Mouse (Mus musculus) myocyte (in vitro differentiated cells): ENCODE measurements around the gene Tbx15. TPM values are rescaled to one million over a fixed set of nuclear protein-coding genes. Genes with fewer than 3 reads are reported as not detected.
A peak's percentile ranks its signal among the peaks of the same experiment; 100 is the strongest.

Experiments
- H3K27me3 ChIP-seq: one replicate; pipeline ENCODE4 v1.6.1; 2011; ENCODE audit not compliant: control insufficient read depth, insufficient read depth, insufficient read length
- H3K36me3 ChIP-seq: one replicate; pipeline ENCODE4 v1.6.1; 2011; ENCODE audit not compliant: control insufficient read depth, insufficient read depth
- H3K4me2 ChIP-seq: one replicate; pipeline ENCODE4 v1.6.1; 2011; ENCODE audit warnings: low read depth, control low read depth
- H3K4me3 ChIP-seq: one replicate; pipeline ENCODE4 v1.5.1; 2011; ENCODE audit warnings: mild to moderate bottlenecking, control low read depth, moderate library complexity
- H3K79me2 ChIP-seq: one replicate; pipeline ENCODE4 v1.6.1; 2011; ENCODE audit not compliant: control insufficient read depth, insufficient read depth
- H3ac ChIP-seq: one replicate; pipeline ENCODE4 v1.6.1; 2011; ENCODE audit not compliant: control insufficient read depth, insufficient read length
- CEBPB ChIP-seq: IDR thresholded peaks from 2 replicates; pipeline ENCODE4 v1.6.1; 2011; ENCODE audit warnings: mild to moderate bottlenecking, moderate library complexity; ENCODE audit not compliant: poor library complexity, insufficient read depth, severe bottlenecking
- E2F4 ChIP-seq: IDR thresholded peaks from one replicate; pipeline ENCODE4 v1.6.1; 2011; ENCODE audit warnings: mild to moderate bottlenecking, control low read depth, moderate library complexity; ENCODE audit not compliant: insufficient read depth
- MAX ChIP-seq: IDR thresholded peaks from one replicate; pipeline ENCODE4 v1.6.1; 2011; ENCODE audit warnings: low read depth, mild to moderate bottlenecking, control low read depth
- MYOD1 ChIP-seq, 3 experiments: IDR thresholded peaks; one replicate each; pipeline ENCODE4 v1.6.1; 2011; ENCODE audit warnings: control low read depth in 2 of 3, low read depth in 2 of 3, mild to moderate bottlenecking in 2 of 3, moderate library complexity in 1 of 3; ENCODE audit not compliant: insufficient read length in 2 of 3, control insufficient read depth in 1 of 3
- MYOG ChIP-seq, 3 experiments: IDR thresholded peaks; one replicate each; pipeline ENCODE4 v1.6.1; 2011; ENCODE audit warnings: control low read depth in 2 of 3, low read depth in 2 of 3, mild to moderate bottlenecking in 2 of 3; ENCODE audit not compliant: insufficient read length in 2 of 3, control insufficient read depth in 1 of 3, insufficient read depth in 1 of 3
- POLR2A ChIP-seq: IDR thresholded peaks from one replicate; pipeline ENCODE4 v1.6.1; 2011; ENCODE audit warnings: low read depth, mild to moderate bottlenecking, control low read depth, moderate library complexity; ENCODE audit not compliant: insufficient read length
- POLR2AphosphoS2 ChIP-seq: IDR thresholded peaks from one replicate; pipeline ENCODE4 v1.6.1; 2011; ENCODE audit warnings: low read depth, control low read depth; ENCODE audit not compliant: insufficient read length
- REST ChIP-seq: IDR thresholded peaks from one replicate; pipeline ENCODE4 v1.6.1; 2011; ENCODE audit warnings: mild to moderate bottlenecking, control low read depth, moderate library complexity; ENCODE audit not compliant: insufficient read depth, insufficient read length
- SRF ChIP-seq: IDR thresholded peaks from one replicate; pipeline ENCODE4 v1.6.1; 2011; ENCODE audit warnings: low read depth; ENCODE audit not compliant: control insufficient read depth, insufficient read length
- TCF12 ChIP-seq: IDR thresholded peaks from one replicate; pipeline ENCODE4 v1.6.1; 2011; ENCODE audit warnings: mild to moderate bottlenecking, control low read depth; ENCODE audit not compliant: poor library complexity, insufficient read depth, severe bottlenecking
- TCF3 ChIP-seq: IDR thresholded peaks from one replicate; pipeline ENCODE4 v1.6.1; 2011; ENCODE audit warnings: low read depth, control low read depth; ENCODE audit not compliant: insufficient read length
- USF1 ChIP-seq: IDR thresholded peaks from one replicate; pipeline ENCODE4 v1.6.1; 2011; ENCODE audit warnings: low read depth, mild to moderate bottlenecking, control low read depth, moderate library complexity
- polyA plus RNA-seq: library from polyadenylated mRNA; unstranded; fragments of >200 nt; fragmentation: generic; extraction: Trizol; gene quantifications from one replicate; pipeline ENCODE4 v1.2.1, GENCODE M21; 2012; ENCODE audit warnings: missing spikeins

Gene Tbx15
- polyA plus RNA-seq, 1 experiment, result 24.8 TPM

DNA sequence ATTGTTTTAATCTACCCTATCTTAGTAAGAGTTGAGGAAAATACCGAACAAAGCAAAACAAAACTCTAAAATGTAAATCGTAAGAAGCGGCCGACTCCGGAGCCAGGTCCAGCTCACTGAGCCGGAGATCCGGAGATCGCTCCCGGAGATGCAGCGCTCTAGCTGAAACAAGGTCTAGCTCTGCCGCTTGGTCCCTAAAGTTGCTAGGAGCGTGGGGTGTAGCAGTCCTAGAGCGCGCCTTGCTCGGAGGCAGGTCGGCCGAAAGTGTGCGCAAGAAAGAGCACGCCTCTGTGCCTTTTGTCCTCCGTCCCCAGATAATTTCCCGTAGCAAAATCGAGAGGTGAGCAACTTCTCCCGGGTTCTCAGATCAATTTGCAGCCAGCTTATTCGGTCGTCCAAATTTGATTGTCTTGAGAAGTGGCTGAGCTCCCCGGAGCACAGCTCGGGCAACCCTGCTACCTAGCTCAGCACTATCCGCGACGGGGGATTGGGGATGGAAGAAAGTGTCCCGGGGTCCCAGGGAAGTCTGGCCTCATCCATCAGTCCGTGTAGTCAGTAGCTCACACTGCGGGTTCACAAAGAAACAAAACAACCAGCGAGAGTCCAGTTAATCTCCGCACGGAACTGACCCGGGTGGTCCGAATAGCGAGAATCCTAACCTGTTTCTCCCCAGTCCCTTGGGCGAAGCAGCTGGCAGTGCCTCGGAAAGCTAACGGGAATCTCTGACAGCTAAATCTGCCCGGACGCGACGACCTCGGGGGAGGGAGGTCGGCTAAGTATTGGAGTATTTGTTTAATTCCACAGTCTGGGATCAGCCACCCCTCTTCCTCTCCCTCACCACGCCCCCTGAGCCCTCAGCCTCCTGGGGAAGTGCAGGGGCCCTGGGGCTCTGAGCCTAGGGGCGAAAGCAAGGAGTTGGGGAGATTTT lies 894 bp downstream of the Tbx15 start:
- no peak overlapping the region for H3ac ChIP-seq
- TF ChIP-seq E2F4, result no peak
- TF ChIP-seq TCF3, result no peak
- no peak for TF ChIP-seq POLR2AphosphoS2
- no peak for TF ChIP-seq TCF12
- no peak for TF ChIP-seq MYOG (IDR thresholded peaks at IDR 0.05; ENCODE audit: control insufficient read depth in 1 of 3, insufficient read depth in 1 of 3, insufficient read length in 2 of 3, low read depth in 2 of 3)
- TF ChIP-seq MAX, result no peak
- no peak for TF ChIP-seq REST
- no peak for TF ChIP-seq POLR2A
- TF ChIP-seq CEBPB, result no peak
- TF ChIP-seq MYOD1 (IDR thresholded peaks at IDR 0.05; ENCODE audit: control insufficient read depth in 1 of 3, insufficient read length in 2 of 3, low read depth in 2 of 3), result no peak
- H3K4me2 ChIP-seq, result peak overlapping the region; percentile 93
- H3K27me3 ChIP-seq, result no peaks in the 10 kb centered on the region
- no peaks in the 10 kb centered on the region for H3K79me2 ChIP-seq
- H3K36me3 ChIP-seq, result no peaks in the 10 kb centered on the region
- peak overlapping the region; percentile 25 for H3K4me3 ChIP-seq

DNA sequence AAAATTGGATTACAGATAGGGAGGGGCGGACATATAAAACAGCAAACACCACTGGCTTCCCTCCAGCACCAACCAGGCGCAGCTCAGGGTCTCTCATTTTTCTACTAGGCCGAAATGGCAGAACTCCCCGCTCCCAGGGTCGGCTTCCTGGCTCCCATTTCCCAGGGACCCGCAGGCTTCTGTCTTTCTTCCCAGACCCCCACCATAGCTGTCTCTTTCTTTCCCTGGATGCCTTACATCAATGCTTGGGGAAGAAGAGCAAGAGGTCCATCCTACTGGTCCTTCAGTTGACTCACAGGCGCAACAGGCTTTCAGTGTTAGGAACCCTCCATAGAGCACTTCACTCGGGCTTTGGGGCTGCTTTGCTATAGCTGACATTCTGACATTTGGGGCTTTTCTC lies 2.3 kb downstream of the Tbx15 start:
- H3K36me3 ChIP-seq, result no peaks in the 10 kb centered on the region
- no peaks in the 10 kb centered on the region for H3K27me3 ChIP-seq
- H3ac ChIP-seq, result no peak overlapping the region
- H3K79me2 ChIP-seq, result no peaks in the 10 kb centered on the region
- no peak overlapping the region for H3K4me3 ChIP-seq
- H3K4me2 ChIP-seq, result no peak overlapping the region
- TF ChIP-seq POLR2AphosphoS2, result no peak
- TF ChIP-seq MAX, result no peak
- no peak for TF ChIP-seq TCF12
- TF ChIP-seq CEBPB, result no peak
- no peak for TF ChIP-seq REST
- TF ChIP-seq USF1, result no peak
- TF ChIP-seq E2F4, result no peak
- no peak for TF ChIP-seq MYOG (IDR thresholded peaks at IDR 0.05; ENCODE audit: control insufficient read depth in 1 of 3, insufficient read depth in 1 of 3, insufficient read length in 2 of 3, low read depth in 2 of 3)
- no peak for TF ChIP-seq TCF3
- TF ChIP-seq POLR2A, result no peak
- TF ChIP-seq MYOD1 (IDR thresholded peaks at IDR 0.05; ENCODE audit: control insufficient read depth in 1 of 3, insufficient read length in 2 of 3, low read depth in 2 of 3), result no peak
- no peak for TF ChIP-seq SRF

DNA sequence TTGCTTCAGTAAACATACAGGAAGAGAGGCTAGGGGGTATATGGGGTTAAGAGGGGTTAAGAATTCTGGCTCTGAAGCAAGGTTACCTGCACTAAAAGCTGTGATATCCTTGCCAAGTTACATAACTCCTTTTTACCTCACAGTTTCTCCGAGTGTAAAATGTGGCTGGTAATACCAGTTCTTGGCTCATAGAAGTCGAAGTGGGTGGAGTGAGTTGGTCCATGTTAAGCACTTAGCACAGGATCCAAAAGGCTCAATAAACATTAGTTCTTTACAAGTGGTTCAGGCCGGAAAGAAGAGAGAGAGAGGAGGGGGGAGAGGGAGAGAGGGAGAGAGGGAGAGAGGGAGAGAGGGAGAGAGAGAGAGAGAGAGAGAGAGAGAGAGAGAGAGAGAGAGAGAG lies 5.2 kb downstream of the Tbx15 start:
- no peak overlapping the region for H3ac ChIP-seq
- no peaks in the 10 kb centered on the region for H3K79me2 ChIP-seq
- TF ChIP-seq USF1, result no peak
- TF ChIP-seq MAX, result no peak
- TF ChIP-seq SRF, result no peak
- TF ChIP-seq MYOD1 (IDR thresholded peaks at IDR 0.05; ENCODE audit: control insufficient read depth in 1 of 3, insufficient read length in 2 of 3, low read depth in 2 of 3), result no peak
- TF ChIP-seq REST, result no peak
- no peak for TF ChIP-seq E2F4
- TF ChIP-seq TCF3, result no peak
- no peak for TF ChIP-seq POLR2AphosphoS2
- TF ChIP-seq TCF12, result no peak
- no peak for TF ChIP-seq MYOG (IDR thresholded peaks at IDR 0.05; ENCODE audit: control insufficient read depth in 1 of 3, insufficient read depth in 1 of 3, insufficient read length in 2 of 3, low read depth in 2 of 3)
- no peak for TF ChIP-seq POLR2A
- no peak for TF ChIP-seq CEBPB
- H3K27me3 ChIP-seq, result no peaks in the 10 kb centered on the region
- H3K4me3 ChIP-seq, result no peak overlapping the region
- no peaks in the 10 kb centered on the region for H3K36me3 ChIP-seq
- H3K4me2 ChIP-seq, result no peak overlapping the region

DNA sequence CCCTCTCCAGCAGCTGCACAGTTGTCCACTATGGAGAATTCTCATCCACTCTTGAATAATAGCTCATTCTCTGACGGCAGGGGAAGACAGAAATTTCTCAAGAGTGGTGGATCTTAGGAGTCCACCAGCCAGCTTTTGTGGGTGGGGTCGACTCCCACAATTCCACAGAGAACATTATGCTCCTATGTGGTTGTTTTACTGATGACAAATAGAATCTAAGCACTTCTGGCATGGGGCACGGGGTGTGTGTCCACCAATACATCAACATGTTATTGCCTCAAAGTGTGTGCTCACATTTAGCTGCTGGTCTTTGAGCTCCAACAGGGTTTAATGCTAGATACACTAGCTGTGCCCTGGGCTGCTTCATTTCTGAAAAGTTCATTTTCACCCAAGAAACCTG lies 6.4 kb downstream of the Tbx15 start:
- Histone ChIP-seq H3K4me3 (no peak overlapping the region), H3K4me2 (no peak overlapping the region), H3K79me2 (no peaks in the 10 kb centered on the region), H3ac (no peak overlapping the region), H3K36me3 (no peaks in the 10 kb centered on the region), H3K27me3 (no peaks in the 10 kb centered on the region)
- TF ChIP-seq POLR2AphosphoS2 (no peak), MYOD1 (IDR thresholded peaks at IDR 0.05; ENCODE audit: control insufficient read depth in 1 of 3, insufficient read length in 2 of 3, low read depth in 2 of 3) (no peak), POLR2A (no peak), SRF (no peak), MYOG (IDR thresholded peaks at IDR 0.05; ENCODE audit: control insufficient read depth in 1 of 3, insufficient read depth in 1 of 3, insufficient read length in 2 of 3, low read depth in 2 of 3) (no peak), CEBPB (no peak), TCF3 (no peak), E2F4 (no peak), REST (no peak)
